Comparison of ENCODE assay signal across 9 mouse cellular contexts in genomic region chr6:136939326-136940187, GRCm38 (mm10). TPM values are rescaled to one million over a fixed set of nuclear protein-coding genes. Genes with fewer than 3 reads are reported as not detected.
DNase-seq lines count a peak whose midpoint lies in the region; ATAC-seq lines count a peak whose summit lies in the region.
"Had no signal": no experiment of that assay in that cellular context is flagged by ENCODE, and none has a peak within 500 bp of the region (broad histone marks: within the 10 kb centered on the region; RNA-seq: fewer than 3 reads in every experiment).

No protein-coding gene starts in this region.

- peaks cover 32% of the 10 kb centered on the region for H3K4me1 ChIP-seq in kidney, embryonic 16.5 days (ENCODE audit: insufficient read depth, low read length)
- H3K4me1 ChIP-seq in heart, embryonic 15.5 days (replicated peaks): peaks cover 27% of the 10 kb centered on the region
- peaks cover 86% of the 10 kb centered on the region for H3K4me1 ChIP-seq in megakaryocyte, embryonic 14.5 days
- H3K4me1 ChIP-seq in hindbrain, embryonic 13.5 days (replicated peaks): peaks cover 10% of the 10 kb centered on the region; the same call in 1 of the 2 replicates

- no peak overlapping the region; the same call in 1 of the 2 replicates for H3K9ac ChIP-seq in kidney, embryonic 16.5 days (replicated peaks; ENCODE audit: low read length)
- no peak overlapping the region for H3K9ac ChIP-seq in heart, embryonic 15.5 days
- no peak overlapping the region for H3K9ac ChIP-seq in hindbrain, embryonic 13.5 days

- H3K27ac ChIP-seq in kidney, embryonic 16.5 days (ENCODE audit: low read length): peak overlapping the region; percentile 89
- peak overlapping the region; percentile 91 for H3K27ac ChIP-seq in heart, embryonic 15.5 days
- no peak overlapping the region for H3K27ac ChIP-seq in hindbrain, embryonic 13.5 days

- no peak for DNase-seq in kidney, postnatal 4 days
- DNase-seq in NIH3T3 (ENCODE audit: low read depth): peak; percentile 40
- DNase-seq in layer of hippocampus, postnatal 14 days (ENCODE audit: low spot score in 2 of 2): no peak
- no peak for DNase-seq in urinary bladder, postnatal 14 days (ENCODE audit: low spot score)

- 83% methylated on average over 14 of the region's 14 CpGs for WGBS in kidney, embryonic 16.5 days
- 48% methylated on average over 14 of the region's 14 CpGs for WGBS in heart, embryonic 15.5 days
- WGBS in hindbrain, embryonic 13.5 days: 77% methylated on average over 14 of the region's 14 CpGs

- H3K4me2 ChIP-seq in kidney, embryonic 16.5 days (replicated peaks; ENCODE audit: low read depth, low read length): no peak overlapping the region
- H3K4me2 ChIP-seq in heart, embryonic 15.5 days: peak overlapping the region; percentile 59
- no peak overlapping the region for H3K4me2 ChIP-seq in hindbrain, embryonic 13.5 days

- no peaks in the 10 kb centered on the region for H3K27me3 ChIP-seq in kidney, embryonic 16.5 days (ENCODE audit: insufficient read depth, low read length)
- no peaks in the 10 kb centered on the region for H3K27me3 ChIP-seq in heart, embryonic 15.5 days
- H3K27me3 ChIP-seq in megakaryocyte, embryonic 14.5 days (replicated peaks): no peaks in the 10 kb centered on the region
- H3K27me3 ChIP-seq in hindbrain, embryonic 13.5 days: no peaks in the 10 kb centered on the region

- H3K36me3 ChIP-seq in kidney, embryonic 16.5 days (ENCODE audit: insufficient read depth, low read length): no peaks in the 10 kb centered on the region
- H3K36me3 ChIP-seq in heart, embryonic 15.5 days: no peaks in the 10 kb centered on the region
- H3K36me3 ChIP-seq in megakaryocyte, embryonic 14.5 days (replicated peaks; ENCODE audit: low read length): peaks cover 44% of the 10 kb centered on the region
- no peaks in the 10 kb centered on the region for H3K36me3 ChIP-seq in hindbrain, embryonic 13.5 days

- H3K9me3 ChIP-seq in kidney, embryonic 16.5 days (ENCODE audit: low read length): no peaks in the 10 kb centered on the region
- no peaks in the 10 kb centered on the region for H3K9me3 ChIP-seq in heart, embryonic 15.5 days (replicated peaks)
- H3K9me3 ChIP-seq in megakaryocyte, embryonic 14.5 days: no peaks in the 10 kb centered on the region
- H3K9me3 ChIP-seq in hindbrain, embryonic 13.5 days: no peaks in the 10 kb centered on the region

- no peak for ATAC-seq in kidney, embryonic 16.5 days (ENCODE audit: low FRiP score, low TSS enrichment)
- no peak for ATAC-seq in heart, embryonic 15.5 days (replicated peaks; ENCODE audit: insufficient number of reproducible peaks, insufficient read depth, low FRiP score, low read depth)
- no peak for ATAC-seq in hindbrain, embryonic 13.5 days (ENCODE audit: low FRiP score)

- H3K4me3 ChIP-seq in kidney, embryonic 16.5 days (ENCODE audit: low read length): no peak overlapping the region
- peak overlapping the region; percentile 37 for H3K4me3 ChIP-seq in heart, embryonic 15.5 days
- peak overlapping the region; percentile 94 for H3K4me3 ChIP-seq in megakaryocyte, embryonic 14.5 days (replicated peaks)
- H3K4me3 ChIP-seq in hindbrain, embryonic 13.5 days: no peak overlapping the region

RNA-seq across cellular contexts. Expression of gene Arhgdib, which starts 2.1 kb away (rescaled TPM):
- polyA plus RNA-seq in kidney, embryonic 16.5 days (2015; fragmentation: Nextera tagmentation; extraction: Ambion mirVana): 67.6 and 69.5 TPM in 2 replicates
- 75.6 and 126 TPM in 2 replicates for polyA plus RNA-seq in heart, embryonic 15.5 days (2015; fragmentation: Nextera tagmentation; extraction: Ambion mirVana)
- 310 and 435 TPM in 2 replicates for polyA plus RNA-seq in megakaryocyte, embryonic 14.5 days (2012; ENCODE audit: insufficient read depth, low replicate concordance)
- total RNA-seq in layer of hippocampus, postnatal 14 days (2021): 10 to 100 TPM; 12.4 to 12.6 TPM
- polyA plus RNA-seq in hindbrain, embryonic 13.5 days (2015; fragmentation: Nextera tagmentation; extraction: Ambion mirVana): 16.7 and 19.2 TPM in 2 replicates

RNA-seq across cellular contexts. Expression of gene Pde6h, which starts 15.9 kb away (rescaled TPM):
- 0.49 and 0.55 TPM in 2 replicates for polyA plus RNA-seq in kidney, embryonic 16.5 days (2015; fragmentation: Nextera tagmentation; extraction: Ambion mirVana)
- polyA plus RNA-seq in heart, embryonic 15.5 days (2015; fragmentation: Nextera tagmentation; extraction: Ambion mirVana): 0.18 and 0.26 TPM in 2 replicates
- 0.06 TPM in 1 of 2 replicates, not detected in the other for polyA plus RNA-seq in megakaryocyte, embryonic 14.5 days (2012; ENCODE audit: insufficient read depth, low replicate concordance)
- 1 to 10 TPM; 1.2 to 1.8 TPM for total RNA-seq in layer of hippocampus, postnatal 14 days (2021)
- polyA plus RNA-seq in hindbrain, embryonic 13.5 days (2015; fragmentation: Nextera tagmentation; extraction: Ambion mirVana): not detected in 2 replicates
- total RNA-seq: gastrocnemius, postnatal 36 days had no signal

RNA-seq across cellular contexts. Expression of gene Erp27, which starts 17.6 kb away (rescaled TPM):
- 0.22 and 0.23 TPM in 2 replicates for polyA plus RNA-seq in kidney, embryonic 16.5 days (2015; fragmentation: Nextera tagmentation; extraction: Ambion mirVana)
- 0.27 and 0.87 TPM in 2 replicates for polyA plus RNA-seq in heart, embryonic 15.5 days (2015; fragmentation: Nextera tagmentation; extraction: Ambion mirVana)
- polyA plus RNA-seq in megakaryocyte, embryonic 14.5 days (2012; ENCODE audit: insufficient read depth, low replicate concordance): not detected in 2 replicates
- 1 to 10 TPM in 1 of 2 experiments, under 1 TPM in 1; 0.69 to 1.1 TPM for total RNA-seq in layer of hippocampus, postnatal 14 days (2021)
- polyA plus RNA-seq in hindbrain, embryonic 13.5 days (2015; fragmentation: Nextera tagmentation; extraction: Ambion mirVana): not detected in 2 replicates
- total RNA-seq: gastrocnemius, postnatal 36 days had no signal

Comparison
In these comparisons a context has a peak if more than half of its experiments do, and no peak if none do; other contexts are left out.
1. H3K4me3 ChIP-seq: peak in heart, embryonic 15.5 days (single experiment) and megakaryocyte, embryonic 14.5 days (single experiment); none in kidney, embryonic 16.5 days (single experiment) and hindbrain, embryonic 13.5 days (single experiment).